Mouse (Mus musculus): ENCODE measurements at regions not wholly inside any gene's neighbourhood (a gene's known extent, or its start where the extent isn't known, plus 50 kb on each side); places are given as distances from the start of the nearest gene placed in this dataset.

DNA sequence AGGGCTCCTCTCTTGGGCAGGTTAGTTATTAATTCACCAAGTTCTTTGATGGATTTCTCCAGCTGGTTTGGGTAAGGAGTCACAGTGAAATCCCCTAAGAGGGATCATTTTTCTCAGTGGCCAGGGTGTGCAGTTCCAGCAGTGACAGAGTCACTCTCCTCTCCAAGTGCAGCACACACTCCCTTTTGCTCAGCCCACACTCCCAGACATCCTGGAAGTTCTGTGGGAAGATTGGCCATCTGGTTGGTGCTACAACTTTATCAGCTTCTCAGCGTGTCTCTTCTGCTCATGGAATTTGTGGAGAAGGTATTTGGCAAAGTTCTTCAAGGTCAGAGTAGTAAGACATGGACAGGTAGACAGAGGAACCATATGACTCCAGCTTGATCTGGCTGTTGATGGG lies 148.5 kb upstream of the Lrig1 start:
- no peak overlapping the region for H3K9ac ChIP-seq (ENCODE audit: low read depth, low read length)
- no peaks in the 10 kb centered on the region for H3K27me3 ChIP-seq (replicated peaks; ENCODE audit: control insufficient read depth, insufficient read depth, low read length)
- no peaks in the 10 kb centered on the region for H3K4me1 ChIP-seq (replicated peaks; ENCODE audit: control insufficient read depth, insufficient read depth, low read length)
- H3K27ac ChIP-seq (ENCODE audit: low read depth, low read length) = no peak overlapping the region
- no peak for TF ChIP-seq CTCF (IDR thresholded peaks at IDR 0.05; ENCODE audit: low read depth)
- 67% methylated on average over 1 of the region's 1 CpGs for WGBS
- ATAC-seq = no peak
- H3K36me3 ChIP-seq (ENCODE audit: control insufficient read depth, insufficient read depth) = no peaks in the 10 kb centered on the region
- H3K4me2 ChIP-seq (replicated peaks; ENCODE audit: low read depth) = no peak overlapping the region
- H3K9me3 ChIP-seq (ENCODE audit: control insufficient read depth) = no peaks in the 10 kb centered on the region
- H3K4me3 ChIP-seq (ENCODE audit: low read depth, low read length) = no peak overlapping the region

DNA sequence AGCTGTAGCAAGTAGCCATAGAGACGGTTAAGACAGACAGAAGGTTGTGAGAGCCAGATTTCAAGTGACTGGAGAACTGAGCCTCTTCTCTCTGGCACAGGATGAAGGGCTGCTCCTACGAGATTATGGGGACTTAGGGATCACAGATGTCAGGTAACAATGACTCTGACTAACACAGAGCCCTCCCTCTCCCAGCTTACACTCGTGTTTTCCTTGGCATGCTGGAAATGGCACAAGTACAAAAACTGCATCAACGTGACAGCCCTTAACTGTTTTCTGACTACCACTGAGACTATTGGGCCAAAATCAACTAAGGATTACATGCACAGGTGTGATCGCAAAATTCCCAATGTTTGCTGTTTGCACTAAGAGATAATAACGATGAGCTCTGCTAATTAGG lies 145.9 kb upstream of the Lrig1 start:
- Histone ChIP-seq H3K4me2 (replicated peaks; ENCODE audit: low read depth) (no peak overlapping the region), H3K4me1 (replicated peaks; ENCODE audit: control insufficient read depth, insufficient read depth, low read length) (no peaks in the 10 kb centered on the region), H3K27ac (ENCODE audit: low read depth, low read length) (no peak overlapping the region), H3K9me3 (ENCODE audit: control insufficient read depth) (no peaks in the 10 kb centered on the region), H3K27me3 (replicated peaks; ENCODE audit: control insufficient read depth, insufficient read depth, low read length) (no peaks in the 10 kb centered on the region), H3K36me3 (ENCODE audit: control insufficient read depth, insufficient read depth) (no peaks in the 10 kb centered on the region), H3K9ac (ENCODE audit: low read depth, low read length) (no peak overlapping the region), H3K4me3 (ENCODE audit: low read depth, low read length) (no peak overlapping the region)
- TF ChIP-seq CTCF (IDR thresholded peaks at IDR 0.05; ENCODE audit: low read depth) = no peak
- WGBS = 76% methylated on average over 6 of the region's 6 CpGs
- ATAC-seq = no peak

DNA sequence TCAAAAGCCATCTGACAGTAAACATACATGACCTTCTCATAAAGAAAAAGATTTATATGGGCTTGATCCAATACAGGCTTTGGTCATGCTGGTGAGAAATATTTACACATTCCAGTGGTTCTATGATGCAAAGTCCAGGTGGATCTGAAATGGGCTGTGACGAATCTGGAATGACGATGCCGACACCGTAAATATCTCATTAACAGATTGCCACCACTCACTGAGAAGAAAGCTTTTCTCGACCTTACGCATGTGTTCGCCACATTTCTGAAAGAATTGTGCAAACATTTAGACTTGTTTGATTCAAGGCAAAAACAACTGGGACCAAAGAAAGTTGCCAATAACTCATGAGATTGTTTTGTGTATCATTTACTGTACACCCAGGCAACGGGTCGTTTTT lies 142.9 kb upstream of the Lrig1 start:
- Histone ChIP-seq H3K9me3 (ENCODE audit: control insufficient read depth) (no peaks in the 10 kb centered on the region), H3K4me2 (replicated peaks; ENCODE audit: low read depth) (no peak overlapping the region), H3K27ac (ENCODE audit: low read depth, low read length) (no peak overlapping the region), H3K4me3 (ENCODE audit: low read depth, low read length) (no peak overlapping the region), H3K27me3 (replicated peaks; ENCODE audit: control insufficient read depth, insufficient read depth, low read length) (no peaks in the 10 kb centered on the region), H3K4me1 (replicated peaks; ENCODE audit: control insufficient read depth, insufficient read depth, low read length) (no peaks in the 10 kb centered on the region), H3K9ac (ENCODE audit: low read depth, low read length) (no peak overlapping the region), H3K36me3 (ENCODE audit: control insufficient read depth, insufficient read depth) (no peaks in the 10 kb centered on the region)
- TF ChIP-seq CTCF (IDR thresholded peaks at IDR 0.05; ENCODE audit: low read depth) = no peak
- 82% methylated on average over 9 of the region's 9 CpGs for WGBS
- no peak for ATAC-seq

DNA sequence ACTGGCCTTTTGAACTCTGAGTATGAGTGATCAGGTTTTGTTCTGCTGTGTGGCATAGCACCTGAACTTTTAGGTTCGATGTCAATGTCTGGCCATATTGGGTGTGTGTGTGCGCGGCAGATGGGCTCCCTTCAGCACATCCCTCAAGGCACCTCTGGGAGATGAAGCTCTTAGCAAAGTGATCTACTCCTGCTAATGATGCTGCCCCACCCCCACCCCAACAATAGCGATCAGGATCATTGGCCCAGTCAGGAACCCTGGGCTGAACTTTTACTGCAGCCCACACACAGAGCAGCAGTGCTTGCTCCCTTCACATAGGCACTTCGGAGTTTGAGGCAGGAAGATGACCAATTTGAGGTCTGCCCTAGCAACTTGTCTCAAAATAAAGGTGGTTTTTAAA lies 141.9 kb upstream of the Lrig1 start:
- H3K27ac ChIP-seq (ENCODE audit: low read depth, low read length) = no peak overlapping the region
- no peaks in the 10 kb centered on the region for H3K4me1 ChIP-seq (replicated peaks; ENCODE audit: control insufficient read depth, insufficient read depth, low read length)
- H3K9ac ChIP-seq (ENCODE audit: low read depth, low read length) = no peak overlapping the region
- ATAC-seq = no peak
- no peaks in the 10 kb centered on the region for H3K27me3 ChIP-seq (replicated peaks; ENCODE audit: control insufficient read depth, insufficient read depth, low read length)
- no peak overlapping the region for H3K4me2 ChIP-seq (replicated peaks; ENCODE audit: low read depth)
- H3K4me3 ChIP-seq (ENCODE audit: low read depth, low read length) = no peak overlapping the region
- H3K9me3 ChIP-seq (ENCODE audit: control insufficient read depth) = no peaks in the 10 kb centered on the region
- TF ChIP-seq CTCF (IDR thresholded peaks at IDR 0.05; ENCODE audit: low read depth) = no peak
- WGBS = 76% methylated on average over 5 of the region's 5 CpGs
- H3K36me3 ChIP-seq (ENCODE audit: control insufficient read depth, insufficient read depth) = no peaks in the 10 kb centered on the region

DNA sequence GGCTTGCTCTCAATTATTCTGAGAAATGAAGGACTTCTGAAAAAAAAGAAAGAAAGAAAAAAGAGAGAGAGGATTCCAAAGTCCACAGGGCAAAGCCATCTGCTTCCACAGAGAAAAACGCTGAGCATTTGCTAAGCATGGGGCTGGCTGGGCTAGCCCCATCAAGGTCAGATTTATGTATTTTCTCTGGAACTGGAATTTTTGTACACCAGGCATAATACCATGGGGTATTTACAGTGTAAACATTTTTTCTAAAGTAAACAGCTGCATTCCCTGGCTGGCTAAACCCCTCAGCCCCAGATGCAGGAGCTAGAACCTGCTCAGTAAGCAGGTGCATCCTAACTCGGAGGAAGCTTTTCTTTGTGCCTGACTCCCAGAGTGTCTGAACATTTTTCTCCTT lies 135.8 kb upstream of the Lrig1 start:
- peak; percentile 63; the same call in 1 of the 2 replicates for ATAC-seq
- no peak for TF ChIP-seq CTCF (IDR thresholded peaks at IDR 0.05; ENCODE audit: low read depth)
- Histone ChIP-seq H3K36me3 (ENCODE audit: control insufficient read depth, insufficient read depth) (no peaks in the 10 kb centered on the region), H3K4me1 (replicated peaks; ENCODE audit: control insufficient read depth, insufficient read depth, low read length) (no peaks in the 10 kb centered on the region), H3K9me3 (ENCODE audit: control insufficient read depth) (no peaks in the 10 kb centered on the region), H3K4me3 (ENCODE audit: low read depth, low read length) (no peak overlapping the region), H3K9ac (ENCODE audit: low read depth, low read length) (no peak overlapping the region), H3K4me2 (replicated peaks; ENCODE audit: low read depth) (no peak overlapping the region; the same call in 1 of the 2 replicates), H3K27me3 (replicated peaks; ENCODE audit: control insufficient read depth, insufficient read depth, low read length) (no peaks in the 10 kb centered on the region), H3K27ac (ENCODE audit: low read depth, low read length) (no peak overlapping the region)
- WGBS = 16% methylated on average over 2 of the region's 2 CpGs

DNA sequence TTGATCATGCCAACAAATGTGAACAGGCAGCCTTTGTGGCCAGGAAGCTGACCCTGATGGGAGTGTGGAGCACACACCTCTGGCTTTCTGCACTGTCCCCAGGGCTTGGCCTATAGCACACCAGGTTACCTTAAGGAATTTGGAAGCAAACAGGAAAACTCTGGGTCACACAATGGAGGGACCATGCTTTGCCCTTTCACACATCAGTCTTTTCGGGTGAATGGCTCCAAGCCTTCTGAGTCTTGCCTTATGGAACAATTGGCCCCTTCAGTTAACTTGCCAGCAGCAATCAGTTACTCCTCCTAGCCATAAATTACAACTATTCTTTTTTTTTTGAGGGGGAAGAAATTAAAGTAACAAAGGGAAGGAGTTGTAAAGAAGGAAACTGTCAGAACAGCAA lies 134.6 kb upstream of the Lrig1 start:
- Histone ChIP-seq H3K9ac (ENCODE audit: low read depth, low read length) (no peak overlapping the region), H3K36me3 (ENCODE audit: control insufficient read depth, insufficient read depth) (no peaks in the 10 kb centered on the region), H3K4me2 (replicated peaks; ENCODE audit: low read depth) (no peak overlapping the region), H3K27me3 (replicated peaks; ENCODE audit: control insufficient read depth, insufficient read depth, low read length) (no peaks in the 10 kb centered on the region), H3K4me3 (ENCODE audit: low read depth, low read length) (no peak overlapping the region), H3K27ac (ENCODE audit: low read depth, low read length) (no peak overlapping the region), H3K9me3 (ENCODE audit: control insufficient read depth) (no peaks in the 10 kb centered on the region), H3K4me1 (replicated peaks; ENCODE audit: control insufficient read depth, insufficient read depth, low read length) (no peaks in the 10 kb centered on the region)
- WGBS = 55% methylated on average over 1 of the region's 1 CpGs
- no peak for ATAC-seq
- no peak for TF ChIP-seq CTCF (IDR thresholded peaks at IDR 0.05; ENCODE audit: low read depth)

DNA sequence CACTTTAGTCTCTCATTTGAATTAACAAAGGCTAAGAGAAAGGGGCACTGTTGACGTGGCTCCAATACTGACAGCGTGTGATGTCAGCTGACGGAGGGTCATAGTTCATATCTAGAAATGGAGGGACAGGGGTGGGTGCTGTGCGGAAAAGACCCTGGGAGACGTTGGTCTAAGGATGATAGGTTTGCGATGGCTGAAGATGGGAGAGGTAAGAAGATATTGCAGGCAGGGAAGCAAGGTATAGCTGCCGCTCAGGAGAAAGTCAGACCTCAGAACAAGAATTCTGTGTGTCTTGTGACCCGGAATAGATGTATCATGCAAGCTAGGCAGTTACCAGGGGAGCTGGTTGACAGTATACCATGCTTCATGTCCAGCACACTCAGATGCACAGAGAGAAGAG lies 130.8 kb upstream of the Lrig1 start:
- Histone ChIP-seq H3K4me1 (replicated peaks; ENCODE audit: control insufficient read depth, insufficient read depth, low read length) (no peaks in the 10 kb centered on the region), H3K27ac (ENCODE audit: low read depth, low read length) (no peak overlapping the region), H3K9me3 (ENCODE audit: control insufficient read depth) (no peaks in the 10 kb centered on the region), H3K4me2 (replicated peaks; ENCODE audit: low read depth) (no peak overlapping the region), H3K9ac (ENCODE audit: low read depth, low read length) (no peak overlapping the region), H3K36me3 (ENCODE audit: control insufficient read depth, insufficient read depth) (no peaks in the 10 kb centered on the region), H3K4me3 (ENCODE audit: low read depth, low read length) (no peak overlapping the region), H3K27me3 (replicated peaks; ENCODE audit: control insufficient read depth, insufficient read depth, low read length) (no peaks in the 10 kb centered on the region)
- TF ChIP-seq CTCF (IDR thresholded peaks at IDR 0.05; ENCODE audit: low read depth) = no peak
- WGBS = 88% methylated on average over 8 of the region's 8 CpGs
- ATAC-seq = no peak
